Mouse (Mus musculus) stomach, embryonic 15.5 days (tissue): ENCODE measurements around the gene Cpeb4. TPM values are rescaled to one million over a fixed set of nuclear protein-coding genes. Genes with fewer than 3 reads are reported as not detected.
A peak's percentile ranks its signal among the peaks of the same experiment; 100 is the strongest.

Experiments
- ATAC-seq: fragments of 200-750 bp; cut with Nextera tagmentation; 2 replicates; pipeline ENCODE4 v1.8.0; 2017; ENCODE audit warnings: low read depth, moderate number of reproducible peaks, moderate TSS enrichment; ENCODE audit not compliant: insufficient read depth, low FRiP score
- H3K27ac ChIP-seq: fragments of 300-500 bp; sonication (generic); 2 replicates; pipeline ENCODE4 v1.5.1; 2015; ENCODE audit warnings: mild to moderate bottlenecking, inconsistent platforms
- H3K27me3 ChIP-seq: fragments of 300-500 bp; sonication (generic); replicated peaks from 2 replicates; pipeline ENCODE4 v1.6.1; 2015; ENCODE audit warnings: inconsistent platforms
- H3K36me3 ChIP-seq: fragments of 300-500 bp; sonication (generic); 2 replicates; pipeline ENCODE4 v1.6.1; 2015; ENCODE audit warnings: inconsistent platforms
- H3K4me1 ChIP-seq: fragments of 300-500 bp; sonication (generic); 2 replicates; pipeline ENCODE4 v1.6.1; 2015; ENCODE audit warnings: inconsistent platforms
- H3K4me2 ChIP-seq: fragments of 300-500 bp; sonication (generic); 2 replicates; pipeline ENCODE4 v1.6.1; 2015; ENCODE audit warnings: mild to moderate bottlenecking, inconsistent platforms
- H3K4me3 ChIP-seq: fragments of 300-500 bp; sonication (generic); replicated peaks from 2 replicates; pipeline ENCODE4 v1.5.1; 2015; ENCODE audit warnings: inconsistent platforms
- H3K9ac ChIP-seq: fragments of 300-500 bp; sonication (generic); 2 replicates; pipeline ENCODE4 v1.6.1; 2015; ENCODE audit warnings: inconsistent platforms
- H3K9me3 ChIP-seq: fragments of 300-500 bp; sonication (generic); 2 replicates; pipeline ENCODE4 v1.6.1; 2016; ENCODE audit warnings: inconsistent platforms
- WGBS: fragments of 180-500 bp; shearing (Covaris S2); methylation state at CpG from one replicate; pipeline ENCODE4 v1.1.7; 2015; 5-methylcytosine and 5-hydroxymethylcytosine counted together
- polyA plus RNA-seq: library from polyadenylated mRNA; unstranded; fragments of >200 nt; fragmentation: Nextera tagmentation; extraction: Ambion mirVana; gene quantifications from 2 replicates; pipeline ENCODE4 v1.2.1, GENCODE M21; 2015

Gene Cpeb4
- polyA plus RNA-seq, 1 experiment from 2014 or later = 4.6 TPM

- Histone ChIP-seq H3K4me3 (no peak overlapping the region), H3K9me3 (no peaks in the 10 kb centered on the region), H3K9ac (no peak overlapping the region), H3K4me1 (no peaks in the 10 kb centered on the region), H3K4me2 (no peak overlapping the region), H3K27ac (no peak overlapping the region), H3K27me3 (no peaks in the 10 kb centered on the region), H3K36me3 (no peaks in the 10 kb centered on the region)
- no peak for ATAC-seq
Observed at GRCm38 (mm10) chr11:31912958-31913357, 40.9 kb downstream of the Cpeb4 start.

GRCm38 (mm10) chr11:31917769-31918168 is 45.8 kb downstream of the Cpeb4 start:
- WGBS = 98% methylated on average over 1 of the region's 1 CpGs
- ATAC-seq = no peak
- Histone ChIP-seq H3K9me3 (no peaks in the 10 kb centered on the region), H3K9ac (no peak overlapping the region), H3K27ac (no peak overlapping the region), H3K4me2 (no peak overlapping the region), H3K4me3 (no peak overlapping the region), H3K4me1 (no peaks in the 10 kb centered on the region), H3K36me3 (no peaks in the 10 kb centered on the region), H3K27me3 (no peaks in the 10 kb centered on the region)

GRCm38 (mm10) chr11:31930051-31930450 is 58.0 kb downstream of the Cpeb4 start:
- Histone ChIP-seq H3K4me2 (no peak overlapping the region), H3K27me3 (no peaks in the 10 kb centered on the region), H3K27ac (no peak overlapping the region), H3K9me3 (no peaks in the 10 kb centered on the region), H3K36me3 (peaks cover 22% of the 10 kb centered on the region; the same call in 1 of the 2 replicates), H3K4me1 (no peaks in the 10 kb centered on the region), H3K4me3 (no peak overlapping the region), H3K9ac (no peak overlapping the region)
- ATAC-seq = no peak
- 89% methylated on average over 10 of the region's 10 CpGs for WGBS

GRCm38 (mm10) chr11:31935652-31936051 is 63.6 kb downstream of the Cpeb4 start:
- Histone ChIP-seq H3K4me1 (no peaks in the 10 kb centered on the region), H3K4me2 (no peak overlapping the region), H3K27ac (no peak overlapping the region), H3K9me3 (no peaks in the 10 kb centered on the region), H3K36me3 (peaks cover 3% of the 10 kb centered on the region; the same call in 1 of the 2 replicates), H3K27me3 (no peaks in the 10 kb centered on the region), H3K4me3 (no peak overlapping the region), H3K9ac (no peak overlapping the region)
- WGBS = 33% methylated on average over 4 of the region's 4 CpGs
- ATAC-seq = no peak

GRCm38 (mm10) chr11:31936910-31937525 is 65.0 kb downstream of the Cpeb4 start:
- H3K9ac ChIP-seq = no peak overlapping the region
- H3K9me3 ChIP-seq = no peaks in the 10 kb centered on the region
- no peaks in the 10 kb centered on the region for H3K27me3 ChIP-seq
- H3K4me3 ChIP-seq = no peak overlapping the region
- H3K4me2 ChIP-seq = no peak overlapping the region
- H3K36me3 ChIP-seq = no peaks in the 10 kb centered on the region
- no peak overlapping the region for H3K27ac ChIP-seq
- H3K4me1 ChIP-seq = no peaks in the 10 kb centered on the region
- ATAC-seq = no peak
- WGBS = 90% methylated on average over 10 of the region's 10 CpGs

- ATAC-seq = no peak
- no peaks in the 10 kb centered on the region for H3K9me3 ChIP-seq
- no peak overlapping the region for H3K27ac ChIP-seq
- H3K4me3 ChIP-seq = no peak overlapping the region
- no peaks in the 10 kb centered on the region for H3K27me3 ChIP-seq
- H3K4me1 ChIP-seq = no peaks in the 10 kb centered on the region
- no peak overlapping the region for H3K9ac ChIP-seq
- H3K36me3 ChIP-seq = no peaks in the 10 kb centered on the region
- WGBS = 74% methylated on average over 13 of the region's 13 CpGs
- H3K4me2 ChIP-seq = no peak overlapping the region
Observed at GRCm38 (mm10) chr11:31940898-31941639, 69.1 kb downstream of the Cpeb4 start.

- no peaks in the 10 kb centered on the region for H3K27me3 ChIP-seq
- no peak overlapping the region for H3K27ac ChIP-seq
- no peaks in the 10 kb centered on the region for H3K9me3 ChIP-seq
- H3K4me2 ChIP-seq = no peak overlapping the region
- no peaks in the 10 kb centered on the region for H3K4me1 ChIP-seq
- H3K4me3 ChIP-seq = no peak overlapping the region
- ATAC-seq = no peak
- no peaks in the 10 kb centered on the region for H3K36me3 ChIP-seq
- WGBS = 77% methylated on average over 4 of the region's 4 CpGs
- H3K9ac ChIP-seq = no peak overlapping the region
Observed at GRCm38 (mm10) chr11:31941640-31942638, 69.9 kb downstream of the Cpeb4 start.

- no peak overlapping the region for H3K27ac ChIP-seq
- no peaks in the 10 kb centered on the region for H3K9me3 ChIP-seq
- no peaks in the 10 kb centered on the region for H3K27me3 ChIP-seq
- 75% methylated on average over 3 of the region's 3 CpGs for WGBS
- no peak overlapping the region for H3K4me3 ChIP-seq
- no peak overlapping the region for H3K4me2 ChIP-seq
- no peak overlapping the region for H3K9ac ChIP-seq
- no peaks in the 10 kb centered on the region for H3K36me3 ChIP-seq
- no peak for ATAC-seq
- H3K4me1 ChIP-seq = peaks cover 7% of the 10 kb centered on the region; the same call in 1 of the 2 replicates
Observed at GRCm38 (mm10) chr11:31945471-31945870, 73.5 kb downstream of the Cpeb4 start.

- WGBS = 21% methylated on average over 15 of the region's 15 CpGs
- H3K4me3 ChIP-seq = peak overlapping the region; percentile 48
- H3K9ac ChIP-seq = no peak overlapping the region
- no peak overlapping the region for H3K27ac ChIP-seq
- peak overlapping the region; percentile 67 for H3K4me2 ChIP-seq
- H3K27me3 ChIP-seq = no peaks in the 10 kb centered on the region
- ATAC-seq = peak; percentile 38; the same call in 1 of the 2 replicates
- H3K4me1 ChIP-seq = peaks cover 7% of the 10 kb centered on the region; the same call in 1 of the 2 replicates
- no peaks in the 10 kb centered on the region for H3K36me3 ChIP-seq
- no peaks in the 10 kb centered on the region for H3K9me3 ChIP-seq
Observed at GRCm38 (mm10) chr11:31948462-31949330, 76.7 kb downstream of the Cpeb4 start.

GRCm38 (mm10) chr11:31949331-31949785 is 77.3 kb downstream of the Cpeb4 start:
- peaks cover 7% of the 10 kb centered on the region; the same call in 1 of the 2 replicates for H3K4me1 ChIP-seq
- no peaks in the 10 kb centered on the region for H3K36me3 ChIP-seq
- peak; percentile 68; the same call in 1 of the 2 replicates for ATAC-seq
- whole genome bisulfite sequencing = under 1% methylated on average over 17 of the region's 17 CpGs
- H3K9ac ChIP-seq = no peak overlapping the region
- peak overlapping the region; percentile 67 for H3K4me2 ChIP-seq
- no peaks in the 10 kb centered on the region for H3K9me3 ChIP-seq
- H3K27ac ChIP-seq = no peak overlapping the region
- H3K27me3 ChIP-seq = no peaks in the 10 kb centered on the region
- peak overlapping the region; percentile 48 for H3K4me3 ChIP-seq

- Histone ChIP-seq H3K4me2 (no peak overlapping the region), H3K9ac (no peak overlapping the region), H3K27me3 (no peaks in the 10 kb centered on the region), H3K27ac (no peak overlapping the region), H3K4me1 (no peaks in the 10 kb centered on the region), H3K36me3 (no peaks in the 10 kb centered on the region), H3K9me3 (no peaks in the 10 kb centered on the region), H3K4me3 (no peak overlapping the region)
- ATAC-seq = no peak
Observed at GRCm38 (mm10) chr11:31960071-31960470, 88.1 kb downstream of the Cpeb4 start.
